ENCODE assay signal across 26 mouse cellular contexts in genomic region chr7:67982809-67983208, GRCm38 (mm10).
"Had no signal": no experiment of that assay in that cellular context is flagged by ENCODE, and none has a peak within 500 bp of the region (broad histone marks: within the 10 kb centered on the region; RNA-seq: fewer than 3 reads in every experiment).

No protein-coding gene starts in this region.

- H3K4me2 ChIP-seq: heart, embryonic 11.5 days; heart, embryonic 13.5 days; heart, embryonic 15.5 days; hindbrain, embryonic 13.5 days; hindbrain, embryonic 15.5 days; kidney, embryonic 15.5 days; limb, embryonic 13.5 days; limb, embryonic 15.5 days; liver, embryonic 12.5 days had no signal

- H3K9ac ChIP-seq: heart, embryonic 13.5 days; heart, embryonic 15.5 days; hindbrain, embryonic 13.5 days; hindbrain, embryonic 15.5 days; kidney, embryonic 15.5 days; limb, embryonic 13.5 days; limb, embryonic 15.5 days; liver, embryonic 12.5 days had no signal

- H3K27me3 ChIP-seq: heart, embryonic 13.5 days; heart, embryonic 15.5 days; hindbrain, embryonic 13.5 days; hindbrain, embryonic 15.5 days; kidney, embryonic 15.5 days; limb, embryonic 13.5 days; limb, embryonic 15.5 days; liver, embryonic 12.5 days had no signal

- H3K27ac ChIP-seq: heart, adult 2 months; heart, embryonic 15.5 days; hindbrain, embryonic 13.5 days; hindbrain, embryonic 15.5 days; hindbrain, postnatal 0 days; kidney, embryonic 15.5 days; kidney, postnatal 0 days; limb, embryonic 13.5 days; limb, embryonic 15.5 days; liver, embryonic 12.5 days had no signal

- H3K36me3 ChIP-seq: heart, embryonic 15.5 days; hindbrain, embryonic 13.5 days; hindbrain, embryonic 15.5 days; kidney, embryonic 15.5 days; limb, embryonic 13.5 days; limb, embryonic 15.5 days had no signal

- DNase-seq: gastrocnemius, postnatal 14 days; gastrocnemius, postnatal 36 days; heart, adult 11 months; heart, adult 2 months; heart, postnatal 14 days; heart, postnatal 36 days; kidney, adult 11 months; kidney, adult 2 months; kidney, adult 9 months; kidney, postnatal 14 days; kidney, postnatal 36 days; layer of hippocampus, adult 9-11 months; layer of hippocampus, postnatal 36 days; left cerebral cortex, postnatal 4 days had no signal

- H3K9me3 ChIP-seq: heart, embryonic 13.5 days; heart, embryonic 15.5 days; hindbrain, embryonic 13.5 days; hindbrain, embryonic 15.5 days; kidney, embryonic 15.5 days; limb, embryonic 13.5 days; limb, embryonic 15.5 days; liver, embryonic 12.5 days had no signal

- H3K4me3 ChIP-seq: heart, adult 2 months; heart, embryonic 13.5 days; heart, embryonic 15.5 days; hindbrain, embryonic 13.5 days; hindbrain, embryonic 15.5 days; kidney, embryonic 15.5 days; limb, embryonic 13.5 days; limb, embryonic 15.5 days; liver, embryonic 12.5 days had no signal

- ATAC-seq: hindbrain, postnatal 0 days; intestine, embryonic 16.5 days; liver, embryonic 12.5 days had no signal
